Mouse (Mus musculus): ENCODE measurements at regions not wholly inside any gene's neighbourhood (a gene's known extent, or its start where the extent isn't known, plus 50 kb on each side); places are given as distances from the start of the nearest gene placed in this dataset.

DNA sequence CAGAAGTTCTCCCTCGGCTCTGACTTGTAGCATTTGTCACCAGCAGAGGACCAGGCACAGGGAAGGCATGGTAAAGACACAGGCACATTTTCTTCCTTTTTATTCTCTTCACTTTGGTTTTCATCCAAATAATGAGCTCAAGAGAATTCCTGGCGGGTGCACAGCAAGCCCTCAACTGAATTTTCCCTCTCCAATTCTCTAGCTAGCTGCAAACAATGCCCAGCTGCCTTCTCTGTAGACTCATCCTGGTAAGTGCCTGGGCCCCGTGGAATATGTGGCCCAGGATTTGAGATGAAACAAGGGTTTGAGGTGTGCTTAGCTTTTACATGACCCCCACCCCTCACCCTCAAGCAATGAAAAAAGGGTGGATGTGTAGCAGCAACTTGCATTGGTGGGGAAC lies 90.4 kb downstream of the Otol1 start:
- no peak for DNase-seq (ENCODE audit: low spot score)

- DNase-seq (ENCODE audit: low spot score), result no peak
Measured at GRCm38 (mm10) chr3:70102091-70102490, 94.7 kb downstream of the Otol1 start.

DNA sequence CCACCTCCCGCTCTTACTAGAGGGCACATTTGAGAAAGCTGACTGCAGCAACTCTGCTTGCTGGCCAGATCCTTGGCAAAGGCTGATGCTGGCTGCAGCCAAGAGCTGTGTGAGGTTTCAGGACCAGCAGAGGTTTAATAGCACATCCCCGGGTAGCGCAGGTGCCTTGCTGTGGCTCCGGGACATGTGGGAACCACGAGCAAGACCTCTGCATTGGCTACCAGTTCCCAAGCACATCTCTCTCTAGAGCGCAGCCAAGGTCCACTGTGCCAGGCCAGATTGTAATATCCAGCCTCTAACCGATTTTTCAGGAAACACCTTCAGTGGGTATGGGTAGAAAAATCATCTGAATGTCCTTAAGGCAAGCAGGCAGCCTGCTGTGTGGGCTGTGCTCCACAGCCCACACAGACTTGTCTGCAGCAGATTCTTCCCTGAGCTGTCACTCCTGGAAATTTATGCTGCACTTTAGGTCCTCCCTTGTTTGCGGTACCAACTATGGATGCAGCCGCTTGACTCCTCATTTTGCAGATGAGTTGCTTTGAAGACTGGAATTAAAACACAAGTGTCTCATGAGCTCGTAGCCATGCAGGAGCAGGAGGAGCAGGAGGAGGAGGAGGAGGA lies 95.3 kb downstream of the Otol1 start:
- no peak for DNase-seq (ENCODE audit: low spot score)

DNA sequence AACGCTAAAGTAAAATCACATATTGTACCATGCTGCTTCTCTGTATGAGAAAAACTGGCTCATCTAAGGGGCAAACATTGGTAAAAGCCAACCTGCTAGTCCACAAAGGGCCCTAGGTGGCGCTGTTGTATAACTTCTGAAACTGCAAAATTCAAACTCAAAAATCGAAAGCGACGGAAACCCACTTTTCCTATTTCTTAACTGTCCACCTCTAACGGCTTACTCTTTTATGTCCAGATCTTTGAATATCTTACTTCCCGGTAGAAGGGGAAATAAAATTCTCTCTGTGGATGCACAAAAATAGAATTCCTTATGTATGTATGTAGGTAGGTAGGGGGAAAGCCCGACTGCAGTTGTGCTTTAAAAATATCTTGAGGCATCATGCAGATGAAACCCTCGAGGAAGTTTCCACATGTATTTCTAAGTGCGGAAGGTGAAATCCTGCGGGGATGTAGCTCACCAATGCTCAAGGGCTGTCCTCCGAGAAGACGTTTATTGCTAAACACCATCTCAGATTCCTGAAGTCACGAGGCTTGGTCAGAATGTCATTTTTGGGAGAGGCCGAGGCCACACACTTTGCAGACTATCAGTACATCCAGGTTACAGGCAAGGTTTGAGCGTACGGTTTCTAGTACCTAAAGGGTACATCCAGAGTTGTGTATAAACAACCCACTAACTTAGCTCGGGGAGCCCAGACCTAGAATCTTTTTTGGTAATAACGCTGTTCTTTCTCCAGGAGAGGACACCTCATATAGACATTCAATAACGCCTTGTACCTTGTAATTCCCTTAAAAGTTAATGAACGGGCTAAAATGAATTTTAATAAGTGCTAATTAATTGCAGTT lies 96.8 kb downstream of the Otol1 start:
- DNase-seq (ENCODE audit: low spot score), result peak; percentile 53

- DNase-seq (ENCODE audit: low spot score), result peak; percentile 33
Measured at GRCm38 (mm10) chr3:70104828-70105399, 97.5 kb downstream of the Otol1 start.

DNA sequence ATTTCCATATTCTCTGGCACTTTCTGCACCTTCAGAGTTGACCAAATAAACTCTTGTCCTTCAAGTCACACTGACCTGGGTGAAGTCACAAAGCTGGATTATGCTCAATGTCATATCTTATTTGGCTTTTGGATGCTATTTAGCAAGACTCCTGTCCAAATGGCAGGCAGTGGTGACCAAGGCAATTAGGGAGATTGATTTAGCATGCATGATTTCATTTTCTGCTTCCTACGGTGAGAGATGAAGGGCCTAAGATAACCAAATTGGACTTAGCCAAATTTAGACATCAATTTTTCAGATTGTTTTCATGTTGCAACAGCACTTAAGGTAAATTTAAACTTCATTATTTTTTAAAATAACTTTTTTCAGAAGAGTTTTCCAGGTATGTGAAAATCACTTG lies 98.1 kb downstream of the Otol1 start:
- DNase-seq (ENCODE audit: low spot score), result no peak

GRCm38 (mm10) chr3:70106141-70106540 lies 98.7 kb downstream of the Otol1 start:
- DNase-seq (ENCODE audit: low spot score), result no peak

DNA sequence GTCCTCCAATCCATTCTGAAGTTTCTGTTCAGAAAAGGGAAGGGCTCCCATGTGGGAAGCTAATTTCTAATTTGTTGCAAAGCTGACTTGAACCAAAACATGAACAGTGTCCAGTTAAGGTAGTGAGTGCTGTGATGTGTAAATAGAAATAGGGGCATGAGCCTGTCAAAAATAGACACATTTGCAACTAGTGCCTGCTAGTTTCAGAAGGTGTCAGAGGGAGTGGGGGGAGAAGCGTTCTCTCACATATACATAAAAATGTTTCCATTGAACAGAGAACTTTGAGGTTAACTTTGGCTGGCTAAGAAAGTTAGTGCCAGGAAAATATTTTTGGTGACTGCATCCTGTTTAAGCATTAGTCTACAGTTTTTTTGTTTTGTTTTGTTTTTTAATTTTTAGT lies 118.8 kb downstream of the Otol1 start:
- no peak for DNase-seq (ENCODE audit: low spot score)

- DNase-seq (ENCODE audit: low spot score), result no peak
Measured at GRCm38 (mm10) chr3:70130241-70131029, 123.0 kb downstream of the Otol1 start.

DNA sequence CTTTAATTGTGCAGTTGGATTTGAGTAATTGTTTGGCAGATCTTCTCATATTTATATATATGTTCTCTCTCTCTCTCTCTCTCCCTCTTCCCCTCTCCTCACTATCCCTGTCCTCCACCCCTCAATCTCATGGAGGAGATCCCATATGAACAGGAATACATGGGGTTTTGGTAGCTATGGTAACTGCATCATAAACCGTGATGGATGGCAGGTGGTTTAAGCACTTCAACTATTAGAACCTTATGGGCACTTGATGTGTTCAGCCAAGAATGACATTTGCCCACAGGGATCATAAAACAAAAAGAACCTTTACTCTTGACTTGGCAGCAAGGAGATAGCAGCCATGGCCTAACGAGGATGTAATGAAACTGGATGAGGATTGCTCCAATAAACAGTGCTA lies 127.5 kb downstream of the Otol1 start:
- no peak for DNase-seq (ENCODE audit: low spot score)

- no peak for DNase-seq (ENCODE audit: low spot score)
Measured at GRCm38 (mm10) chr3:70138488-70138887, 131.1 kb downstream of the Otol1 start.

DNA sequence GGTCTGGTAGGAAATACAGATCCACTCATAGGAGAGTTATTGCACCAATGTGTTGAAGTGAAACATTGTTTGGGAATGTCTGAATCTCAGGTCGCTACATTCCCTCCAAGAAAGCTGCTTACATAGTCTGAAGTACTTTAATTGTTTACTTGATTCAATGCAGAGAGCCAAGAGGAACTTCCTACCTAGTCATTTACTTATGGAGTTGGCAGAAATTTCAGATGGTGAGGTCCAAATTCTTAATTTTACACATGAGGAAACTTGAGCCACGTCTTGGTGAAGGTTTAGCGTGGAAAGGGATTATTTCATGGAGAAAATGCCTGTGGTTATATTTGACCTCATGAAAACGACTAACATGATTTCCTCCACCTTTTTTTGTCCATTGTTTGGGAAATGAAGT lies 131.5 kb downstream of the Otol1 start:
- DNase-seq (ENCODE audit: low spot score), result no peak

- DNase-seq (ENCODE audit: low spot score), result no peak
Measured at GRCm38 (mm10) chr3:70145728-70146127, 138.3 kb downstream of the Otol1 start.

DNA sequence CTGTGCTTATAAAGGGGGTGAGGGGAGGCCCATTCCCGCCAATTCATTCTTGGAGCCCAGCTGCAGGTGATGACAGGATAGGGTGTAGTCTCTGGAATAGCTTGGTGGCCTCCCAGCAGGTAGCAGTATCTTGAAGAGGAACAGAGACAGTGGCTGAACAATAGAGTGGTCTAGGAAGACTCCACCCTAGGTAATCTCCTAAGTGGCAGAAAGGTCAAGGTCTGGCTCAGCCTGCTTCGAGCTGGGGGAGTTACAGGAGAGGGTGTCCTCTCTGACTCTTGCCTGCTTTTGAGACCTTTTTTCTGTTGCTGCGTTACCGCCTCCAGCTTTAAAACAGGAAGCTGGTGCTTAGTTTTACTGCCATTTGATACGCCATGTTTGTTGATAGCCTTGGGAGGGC lies 143.7 kb downstream of the Otol1 start:
- no peak for DNase-seq (ENCODE audit: low spot score)

GRCm38 (mm10) chr3:70160043-70160442 lies 152.6 kb downstream of the Otol1 start:
- DNase-seq (ENCODE audit: low spot score), result no peak

GRCm38 (mm10) chr3:70171667-70172066 lies 164.3 kb downstream of the Otol1 start:
- no peak for DNase-seq (ENCODE audit: low spot score)

DNA sequence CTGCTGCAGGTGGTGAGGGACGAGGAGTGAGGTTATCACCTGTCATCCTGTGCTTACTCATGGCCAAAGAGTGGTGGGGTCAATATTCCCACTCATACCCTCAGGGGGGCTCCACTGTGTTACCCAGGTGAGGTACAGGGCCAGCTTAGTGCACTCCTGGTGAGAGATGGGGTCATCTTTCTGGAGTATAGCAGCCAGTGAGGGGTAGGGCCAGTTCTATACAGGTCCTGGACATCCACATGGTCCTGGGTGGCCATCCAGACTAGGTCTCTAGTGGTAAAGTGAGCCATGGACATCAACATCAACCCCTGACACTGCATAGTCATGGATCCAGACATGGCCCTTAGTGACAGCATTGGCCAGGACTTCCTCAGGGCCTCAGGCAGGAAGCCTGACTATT lies 169.0 kb downstream of the Otol1 start:
- no peak for DNase-seq (ENCODE audit: low spot score)

- DNase-seq (ENCODE audit: low spot score), result no peak
Measured at GRCm38 (mm10) chr3:70181611-70182010, 174.2 kb downstream of the Otol1 start.

- DNase-seq (ENCODE audit: low spot score), result no peak
Measured at GRCm38 (mm10) chr3:70190741-70191140, 183.3 kb downstream of the Otol1 start.

GRCm38 (mm10) chr3:70196671-70197070 lies 189.3 kb downstream of the Otol1 start:
- DNase-seq (ENCODE audit: low spot score), result no peak

DNA sequence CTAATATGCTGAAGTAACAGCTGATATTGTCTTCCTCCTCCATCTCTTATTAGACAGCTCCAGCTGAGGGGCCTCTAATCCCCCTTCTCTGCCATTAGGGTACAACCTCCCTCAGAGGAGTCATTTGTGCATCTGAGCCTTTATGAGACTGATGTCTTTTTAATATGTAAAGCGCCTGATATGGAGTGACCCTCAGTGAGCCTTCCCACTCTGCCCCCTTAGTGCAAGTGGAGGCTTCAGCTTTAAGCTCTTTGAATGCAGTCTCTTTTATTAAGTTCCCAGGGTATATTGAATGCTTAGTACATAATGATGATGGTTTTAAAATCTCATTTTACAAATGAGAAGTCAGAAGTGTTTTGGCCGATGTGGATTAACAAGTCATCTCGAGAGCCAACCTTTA lies 191.5 kb downstream of the Otol1 start:
- no peak for DNase-seq (ENCODE audit: low spot score)

- no peak for DNase-seq (ENCODE audit: low spot score)
Measured at GRCm38 (mm10) chr3:70201334-70201943, 194.0 kb downstream of the Otol1 start.
